Mouse (Mus musculus) stomach, embryonic 15.5 days (tissue): Measurements from ENCODE around the gene Epb41. TPM values are rescaled to one million over a fixed set of nuclear protein-coding genes. Genes with fewer than 3 reads are reported as not detected.

ENCODE experiments used
- ATAC-seq: fragments of 200-750 bp; cut with Nextera tagmentation; 2 replicates; pipeline ENCODE4 v1.8.0; 2017; ENCODE audit warnings: low read depth, moderate number of reproducible peaks, moderate TSS enrichment; ENCODE audit not compliant: insufficient read depth, low FRiP score
- H3K27ac ChIP-seq: fragments of 300-500 bp; sonication (generic); 2 replicates; pipeline ENCODE4 v1.5.1; 2015; ENCODE audit warnings: mild to moderate bottlenecking, inconsistent platforms
- H3K27me3 ChIP-seq: fragments of 300-500 bp; sonication (generic); replicated peaks from 2 replicates; pipeline ENCODE4 v1.6.1; 2015; ENCODE audit warnings: inconsistent platforms
- H3K36me3 ChIP-seq: fragments of 300-500 bp; sonication (generic); 2 replicates; pipeline ENCODE4 v1.6.1; 2015; ENCODE audit warnings: inconsistent platforms
- H3K4me1 ChIP-seq: fragments of 300-500 bp; sonication (generic); 2 replicates; pipeline ENCODE4 v1.6.1; 2015; ENCODE audit warnings: inconsistent platforms
- H3K4me2 ChIP-seq: fragments of 300-500 bp; sonication (generic); 2 replicates; pipeline ENCODE4 v1.6.1; 2015; ENCODE audit warnings: mild to moderate bottlenecking, inconsistent platforms
- H3K4me3 ChIP-seq: fragments of 300-500 bp; sonication (generic); replicated peaks from 2 replicates; pipeline ENCODE4 v1.5.1; 2015; ENCODE audit warnings: inconsistent platforms
- H3K9ac ChIP-seq: fragments of 300-500 bp; sonication (generic); 2 replicates; pipeline ENCODE4 v1.6.1; 2015; ENCODE audit warnings: inconsistent platforms
- H3K9me3 ChIP-seq: fragments of 300-500 bp; sonication (generic); 2 replicates; pipeline ENCODE4 v1.6.1; 2016; ENCODE audit warnings: inconsistent platforms
- WGBS: fragments of 180-500 bp; shearing (Covaris S2); methylation state at CpG from one replicate; pipeline ENCODE4 v1.1.7; 2015; 5-methylcytosine and 5-hydroxymethylcytosine counted together
- polyA plus RNA-seq: library from polyadenylated mRNA; unstranded; fragments of >200 nt; fragmentation: Nextera tagmentation; extraction: Ambion mirVana; gene quantifications from 2 replicates; pipeline ENCODE4 v1.2.1, GENCODE M21; 2015

The Epb41 gene
- polyA plus RNA-seq, 1 experiment from 2014 or later: 57.8 TPM

- peaks cover 41% of the 10 kb centered on the region for H3K4me1 ChIP-seq
- peak within 1 kb of the TSS; percentile 93 for H3K4me2 ChIP-seq
- H3K9me3 ChIP-seq: no peaks in the 10 kb centered on the region
- H3K27ac ChIP-seq: peak within 1 kb of the TSS; percentile 38
- H3K4me3 ChIP-seq: peak within 1 kb of the TSS; percentile 61
- no peaks in the 10 kb centered on the region for H3K36me3 ChIP-seq
- ATAC-seq: no peak
- WGBS: 2% methylated on average over 120 of the region's 130 CpGs
- peak within 1 kb of the TSS; percentile 32 for H3K9ac ChIP-seq
- H3K27me3 ChIP-seq: peaks cover 30% of the 10 kb centered on the region
These were observed 153.4 kb downstream of the Epb41 start, which contains the start of gene Tmem200b for GRCm38 (mm10) chr4:131921461-131922346. Gene Tmem200b, plus strand, starts transcription at chr4:131921771.

GRCm38 (mm10) chr4:131920595-131921351 lies 154.3 kb downstream of the Epb41 start:
- H3K36me3 ChIP-seq: no peaks in the 10 kb centered on the region
- H3K4me3 ChIP-seq: peak overlapping the region; percentile 61
- peak; percentile 19 for ATAC-seq

GRCm38 (mm10) chr4:131920141-131920594 lies 155.0 kb downstream of the Epb41 start:
- peak overlapping the region; percentile 61 for H3K4me3 ChIP-seq
- peak overlapping the region; percentile 2; the same call in 1 of the 2 replicates for H3K27ac ChIP-seq
- H3K9ac ChIP-seq: peak overlapping the region; percentile 32
- ATAC-seq: peak; percentile 20; the same call in 1 of the 2 replicates
- WGBS: 4% methylated on average over 49 of the region's 51 CpGs
- H3K4me1 ChIP-seq: peaks cover 54% of the 10 kb centered on the region
- peak overlapping the region; percentile 93 for H3K4me2 ChIP-seq
- H3K27me3 ChIP-seq: peaks cover 45% of the 10 kb centered on the region
- no peaks in the 10 kb centered on the region for H3K36me3 ChIP-seq
- no peaks in the 10 kb centered on the region for H3K9me3 ChIP-seq

More at GRCm38 (mm10) chr4:131920595-131921351, 154.3 kb downstream of the Epb41 start:
- Histone ChIP-seq H3K27me3 (peaks cover 39% of the 10 kb centered on the region), H3K27ac (peak overlapping the region; percentile 38), H3K4me2 (peak overlapping the region; percentile 93), H3K9ac (peak overlapping the region; percentile 32), H3K4me1 (peaks cover 48% of the 10 kb centered on the region), H3K9me3 (no peaks in the 10 kb centered on the region)
- WGBS: under 1% methylated on average over 75 of the region's 76 CpGs

DNA sequence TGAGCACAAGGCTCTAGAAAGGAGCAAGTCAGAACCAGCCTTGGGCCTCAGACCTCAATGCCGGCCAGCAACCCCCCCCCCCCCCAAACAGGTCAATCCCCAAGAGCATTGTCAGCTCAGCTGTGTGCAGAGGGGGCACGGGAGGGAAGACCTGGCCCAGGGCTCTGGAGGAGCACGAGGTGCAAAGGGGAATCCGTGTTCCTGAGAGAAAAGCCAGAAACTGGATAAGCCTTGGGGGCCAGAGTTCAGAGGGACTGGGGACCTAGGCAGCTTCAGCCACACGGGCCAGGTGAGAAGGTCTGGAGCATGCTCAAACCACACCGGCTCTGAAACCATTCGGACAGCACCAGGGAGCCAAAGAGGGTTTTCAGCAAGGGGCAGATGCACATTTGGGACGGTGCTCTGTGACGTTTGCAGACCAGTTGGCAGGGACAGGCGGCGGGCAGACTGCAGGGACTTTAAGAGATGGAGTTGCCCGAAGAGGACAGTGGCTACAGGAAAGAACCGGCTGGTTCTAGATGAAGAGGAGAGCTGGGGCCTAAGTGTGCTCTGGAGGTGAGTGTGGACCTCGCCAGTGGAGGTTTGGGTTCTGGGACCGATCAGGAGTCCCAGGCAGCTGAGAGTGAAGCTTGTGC lies 155.5 kb downstream of the Epb41 start:
- 37% methylated on average over 15 of the region's 15 CpGs for WGBS
- Histone ChIP-seq H3K4me1 (peaks cover 56% of the 10 kb centered on the region), H3K9ac (no peak overlapping the region), H3K9me3 (no peaks in the 10 kb centered on the region), H3K4me2 (peak overlapping the region; percentile 93), H3K36me3 (no peaks in the 10 kb centered on the region), H3K4me3 (peak overlapping the region; percentile 61), H3K27me3 (peaks cover 49% of the 10 kb centered on the region), H3K27ac (peak overlapping the region; percentile 2; the same call in 1 of the 2 replicates)
- ATAC-seq: no peak

- Histone ChIP-seq H3K27me3 (peaks cover 49% of the 10 kb centered on the region), H3K4me2 (0 out of 2 replicates have a peak overlapping the region, but pooled peaks have one; percentile 21), H3K36me3 (no peaks in the 10 kb centered on the region), H3K9me3 (no peaks in the 10 kb centered on the region), H3K4me3 (no peak overlapping the region), H3K9ac (no peak overlapping the region), H3K4me1 (peaks cover 57% of the 10 kb centered on the region), H3K27ac (peak overlapping the region; percentile 11; the same call in 1 of the 2 replicates)
- peak; percentile 15; the same call in 1 of the 2 replicates for ATAC-seq
- 19% methylated on average over 15 of the region's 15 CpGs for WGBS
These were observed 156.2 kb downstream of the Epb41 start for GRCm38 (mm10) chr4:131918711-131919500.

DNA sequence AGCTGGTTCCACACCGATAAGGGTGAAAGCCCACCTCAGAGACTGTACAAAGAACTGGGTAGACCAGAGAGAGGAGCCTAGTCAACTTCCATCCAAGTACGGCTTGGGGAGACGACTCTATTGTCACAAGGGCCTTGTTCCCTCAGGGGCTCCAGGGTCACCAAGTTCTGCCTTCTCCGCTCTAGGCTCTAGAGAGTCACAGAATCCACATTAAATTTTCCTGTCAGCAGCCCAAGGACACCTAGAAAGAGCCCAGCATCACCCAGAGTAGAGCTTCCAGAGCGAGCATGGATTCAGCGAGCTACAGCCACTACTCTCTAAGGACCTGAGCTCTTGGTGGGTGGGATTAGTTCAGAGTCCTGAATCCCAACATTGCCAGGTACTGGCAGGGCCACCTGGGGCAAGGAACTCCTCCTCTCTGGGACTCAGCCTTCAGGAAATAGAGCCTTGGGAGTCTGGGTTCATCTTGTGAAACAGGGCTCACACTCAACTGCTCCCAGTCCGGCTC lies 157.0 kb downstream of the Epb41 start:
- no peak overlapping the region for H3K27ac ChIP-seq
- no peak overlapping the region for H3K4me2 ChIP-seq
- H3K9ac ChIP-seq: no peak overlapping the region
- ATAC-seq: no peak
- no peaks in the 10 kb centered on the region for H3K9me3 ChIP-seq
- WGBS: 72% methylated on average over 7 of the region's 7 CpGs
- H3K36me3 ChIP-seq: no peaks in the 10 kb centered on the region
- H3K27me3 ChIP-seq: peaks cover 55% of the 10 kb centered on the region
- peaks cover 59% of the 10 kb centered on the region for H3K4me1 ChIP-seq
- no peak overlapping the region for H3K4me3 ChIP-seq

DNA sequence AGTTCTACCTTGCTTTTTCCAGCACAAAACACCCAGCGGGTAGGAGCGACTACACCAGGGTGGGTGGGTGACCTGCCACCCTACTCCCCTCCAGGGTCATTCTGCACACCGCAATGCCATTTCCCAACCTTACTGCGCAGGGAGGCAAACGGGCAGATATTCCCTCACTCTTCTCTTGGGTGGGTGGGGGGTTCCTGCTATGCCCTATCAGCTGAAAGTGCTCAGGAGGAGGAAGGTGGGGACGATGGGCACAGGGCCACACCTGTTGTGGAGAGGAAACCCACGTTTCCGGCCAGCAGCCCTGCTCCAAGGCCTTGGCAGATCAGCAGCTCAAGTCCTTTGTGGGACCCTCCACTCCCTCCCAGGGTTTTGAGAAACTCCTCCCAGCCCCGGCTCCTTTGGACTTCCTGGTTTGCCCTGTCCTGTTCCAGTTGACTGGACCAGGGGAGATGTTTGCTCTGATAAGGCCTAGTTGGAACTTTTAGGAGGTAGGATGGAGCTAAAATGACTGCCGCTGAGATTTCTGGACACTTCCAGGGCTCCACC lies 158.0 kb downstream of the Epb41 start:
- Histone ChIP-seq H3K4me1 (peaks cover 57% of the 10 kb centered on the region), H3K27me3 (peaks cover 53% of the 10 kb centered on the region), H3K9me3 (no peaks in the 10 kb centered on the region), H3K9ac (no peak overlapping the region), H3K4me2 (no peak overlapping the region), H3K27ac (no peak overlapping the region), H3K4me3 (no peak overlapping the region), H3K36me3 (no peaks in the 10 kb centered on the region)
- 69% methylated on average over 10 of the region's 10 CpGs for WGBS
- no peak for ATAC-seq

- no peak for ATAC-seq
- Histone ChIP-seq H3K4me1 (peaks cover 51% of the 10 kb centered on the region), H3K27ac (no peak overlapping the region), H3K27me3 (peaks cover 47% of the 10 kb centered on the region), H3K4me3 (no peak overlapping the region), H3K9me3 (no peaks in the 10 kb centered on the region), H3K36me3 (no peaks in the 10 kb centered on the region), H3K9ac (no peak overlapping the region), H3K4me2 (no peak overlapping the region)
- WGBS: 9% methylated on average over 15 of the region's 15 CpGs
These were observed 158.7 kb downstream of the Epb41 start for GRCm38 (mm10) chr4:131916425-131916824.

- no peak overlapping the region for H3K27ac ChIP-seq
- H3K27me3 ChIP-seq: peaks cover 45% of the 10 kb centered on the region
- no peak overlapping the region for H3K9ac ChIP-seq
- H3K4me1 ChIP-seq: peaks cover 46% of the 10 kb centered on the region
- peak overlapping the region; percentile 55; the same call in 1 of the 2 replicates for H3K4me2 ChIP-seq
- H3K9me3 ChIP-seq: no peaks in the 10 kb centered on the region
- H3K4me3 ChIP-seq: 0 out of 2 replicates have a peak overlapping the region, but pooled peaks have one; percentile 23
- WGBS: 33% methylated on average over 13 of the region's 13 CpGs
- ATAC-seq: no peak
- H3K36me3 ChIP-seq: no peaks in the 10 kb centered on the region
These were observed 159.2 kb downstream of the Epb41 start for GRCm38 (mm10) chr4:131915821-131916328.

GRCm38 (mm10) chr4:131914891-131915469 lies 160.1 kb downstream of the Epb41 start:
- Histone ChIP-seq H3K27me3 (peaks cover 42% of the 10 kb centered on the region), H3K27ac (no peak overlapping the region), H3K4me1 (peaks cover 48% of the 10 kb centered on the region), H3K4me2 (peak overlapping the region; percentile 55), H3K9me3 (no peaks in the 10 kb centered on the region), H3K9ac (peak overlapping the region; percentile 9; the same call in 1 of the 2 replicates), H3K36me3 (no peaks in the 10 kb centered on the region), H3K4me3 (peak overlapping the region; percentile 23)
- WGBS: 5% methylated on average over 31 of the region's 31 CpGs
- ATAC-seq: no peak
